Comparison of ENCODE assay signal across 12 mouse cellular contexts in the genomic region with DNA sequence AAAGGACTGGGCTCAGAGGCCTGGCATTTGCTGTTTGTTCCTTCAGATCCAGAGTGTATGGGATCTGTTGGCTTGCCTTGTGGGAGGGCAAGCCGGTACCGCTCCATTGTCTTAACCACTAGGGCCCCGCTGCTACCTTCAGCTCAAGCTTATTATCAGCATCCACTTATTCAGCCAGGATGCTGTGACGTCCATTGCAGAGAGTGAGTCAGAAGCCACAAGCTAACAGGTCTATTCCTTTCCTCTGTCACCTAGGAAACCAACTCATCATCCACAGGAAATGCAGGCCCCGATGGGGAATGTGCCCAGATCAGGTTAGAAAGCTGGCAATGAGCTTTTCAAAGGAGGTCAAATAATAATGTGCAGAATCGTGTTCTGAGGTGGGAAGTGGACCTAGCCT.
DNase-seq lines count a peak whose midpoint lies in the region; ATAC-seq lines count a peak whose summit lies in the region.
"Had no signal": no experiment of that assay in that cellular context is flagged by ENCODE, and none has a peak within 500 bp of the region (broad histone marks: within the 10 kb centered on the region; RNA-seq: fewer than 3 reads in every experiment).

No protein-coding gene starts in this region.

- no peaks in the 10 kb centered on the region for H3K27me3 ChIP-seq in forebrain, embryonic 14.5 days (replicated peaks; ENCODE audit: control insufficient read depth, insufficient read depth, low read length)
- no peaks in the 10 kb centered on the region for H3K27me3 ChIP-seq in forebrain, embryonic 11.5 days (ENCODE audit: control insufficient read depth, insufficient read depth, low read length)
- H3K27me3 ChIP-seq: limb, embryonic 15.5 days had no signal

- no peak overlapping the region for H3K4me3 ChIP-seq in forebrain, embryonic 14.5 days (ENCODE audit: low read depth, low read length)
- H3K4me3 ChIP-seq in forebrain, embryonic 11.5 days (ENCODE audit: low read depth, low read length) = no peak overlapping the region
- H3K4me3 ChIP-seq: limb, embryonic 15.5 days had no signal

- WGBS in forebrain, embryonic 14.5 days = 28% methylated on average over 6 of the region's 6 CpGs
- WGBS in forebrain, embryonic 11.5 days = 44% methylated on average over 6 of the region's 6 CpGs

- 0 out of 2 replicates have a peak overlapping the region, but pooled peaks have one; percentile 11 for H3K27ac ChIP-seq in forebrain, embryonic 14.5 days (ENCODE audit: low read depth, low read length)
- H3K27ac ChIP-seq in forebrain, embryonic 11.5 days (ENCODE audit: low read depth, low read length) = no peak overlapping the region
- H3K27ac ChIP-seq: limb, embryonic 15.5 days; macrophage had no signal

- no peak; the same call in 1 of the 2 replicates for ATAC-seq in forebrain, embryonic 14.5 days
- no peak for ATAC-seq in forebrain, embryonic 11.5 days (replicated peaks; ENCODE audit: low FRiP score)

- H3K36me3 ChIP-seq in forebrain, embryonic 14.5 days (ENCODE audit: control insufficient read depth, insufficient read depth, low read length) = no peaks in the 10 kb centered on the region
- no peaks in the 10 kb centered on the region for H3K36me3 ChIP-seq in forebrain, embryonic 11.5 days (ENCODE audit: control insufficient read depth, insufficient read depth, low read length)
- H3K36me3 ChIP-seq: limb, embryonic 15.5 days had no signal

- H3K9me3 ChIP-seq in forebrain, embryonic 14.5 days (replicated peaks; ENCODE audit: control insufficient read depth, low read length) = no peaks in the 10 kb centered on the region
- no peaks in the 10 kb centered on the region for H3K9me3 ChIP-seq in forebrain, embryonic 11.5 days (ENCODE audit: control insufficient read depth, low read length)
- H3K9me3 ChIP-seq: limb, embryonic 15.5 days had no signal

- no peak overlapping the region for H3K9ac ChIP-seq in forebrain, embryonic 14.5 days (ENCODE audit: low read length)
- H3K9ac ChIP-seq in forebrain, embryonic 11.5 days (ENCODE audit: low read length) = no peak overlapping the region
- H3K9ac ChIP-seq: limb, embryonic 15.5 days had no signal

- intact Hi-C loops in left cerebral cortex, postnatal 14 days (cut with DNase I) = loop anchor here (5.0 kb wide), 1 partner anchor 107 kb away; no protein-coding TSS in a partner anchor
- intact Hi-C loops in gastrocnemius, postnatal 14 days (cut with DNase I; ENCODE audit: low total_unique reads) = no loop called here

- no peak overlapping the region for H3K4me2 ChIP-seq in forebrain, embryonic 14.5 days (ENCODE audit: low read length)
- H3K4me2 ChIP-seq in forebrain, embryonic 11.5 days (ENCODE audit: low read depth, low read length, severe bottlenecking) = no peak overlapping the region
- H3K4me2 ChIP-seq: limb, embryonic 15.5 days had no signal

- H3K4me1 ChIP-seq in forebrain, embryonic 14.5 days (ENCODE audit: control insufficient read depth, insufficient read depth, low read length) = no peaks in the 10 kb centered on the region; the same call in 1 of the 2 replicates
- 0 out of 2 replicates have a peak, but pooled peaks cover 2% of the 10 kb centered on the region for H3K4me1 ChIP-seq in forebrain, embryonic 11.5 days (replicated peaks; ENCODE audit: control insufficient read depth, insufficient read depth, low read length)
- H3K4me1 ChIP-seq: limb, embryonic 15.5 days had no signal

- peak; percentile 44 for DNase-seq in forebrain, embryonic 14.5 days (ENCODE audit: low spot score)
- no peak for DNase-seq in forebrain, embryonic 11.5 days (ENCODE audit: low spot score)
- peak; percentile 83 for DNase-seq in right cerebral cortex, adult 18-20 months
- DNase-seq in right cerebral cortex, postnatal 4 days = no peak
- peak; percentile 44 to 77 for DNase-seq in left cerebral cortex, postnatal 14 days (ENCODE audit: low spot score in 2 of 2)
- DNase-seq in telencephalon, adult 2 months (ENCODE audit: low read depth, low spot score) = peak; percentile 88
- DNase-seq in lung, postnatal 14 days = no peak
- DNase-seq in gastrocnemius, postnatal 14 days = no peak
- DNase-seq: cerebellum, adult 11 months; kidney, adult 8-10 months had no signal

Comparison
In these comparisons a context has a peak if more than half of its experiments do, and no peak if none do; other contexts are left out.
1. DNase-seq: peak in forebrain, embryonic 14.5 days (single experiment), right cerebral cortex, adult 18-20 months (single experiment), left cerebral cortex, postnatal 14 days (2 of 2) and telencephalon, adult 2 months (single experiment); none in forebrain, embryonic 11.5 days (single experiment), right cerebral cortex, postnatal 4 days (single experiment), lung, postnatal 14 days (single experiment) and gastrocnemius, postnatal 14 days (single experiment).